Mouse (Mus musculus): ENCODE data around the gene Pih1d2.
"Not testable (repeated sequence)": the region's sequence is repeated elsewhere in the genome, so short reads cannot be mapped to it uniquely, and the experiment has no call there.

Pih1d2 gene

DNA sequence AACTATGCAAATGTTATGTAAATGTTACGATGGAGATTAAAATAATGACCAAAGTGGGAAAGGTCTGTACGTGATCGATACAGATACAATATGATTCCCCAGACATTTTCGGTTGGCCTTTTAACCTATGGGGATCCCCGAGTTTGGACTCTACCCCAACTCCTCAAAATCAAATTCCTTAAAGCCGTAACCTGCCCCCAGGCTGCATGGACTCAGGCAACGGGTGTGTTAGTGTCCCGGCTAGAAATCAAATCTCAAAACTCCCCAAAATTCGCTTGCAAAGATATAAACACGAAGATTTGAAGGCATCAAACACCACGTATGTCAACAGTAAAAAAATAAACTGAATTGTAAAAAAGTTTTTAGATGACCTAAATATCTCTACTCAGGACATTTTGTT is 960 bp upstream of the Pih1d2 start:
- in situ Hi-C loops (cut with MboI, MseI) = no loop called here

GRCm38 (mm10) chr9:50617794-50618330 is 741 bp downstream of the Pih1d2 start:
- in situ Hi-C loops (cut with MboI, MseI) = no loop called here

- in situ Hi-C loops (cut with MboI, MseI) = not testable (repeated sequence)
These were observed 13.8 kb downstream of the Pih1d2 start for GRCm38 (mm10) chr9:50630903-50631302.

GRCm38 (mm10) chr9:50632016-50632688 is 15.0 kb downstream of the Pih1d2 start:
- in situ Hi-C loops (cut with MboI, MseI) = no loop called here

- in situ Hi-C loops (cut with MboI, MseI) = no loop called here
These were observed 15.9 kb downstream of the Pih1d2 start for GRCm38 (mm10) chr9:50633059-50633458.

DNA sequence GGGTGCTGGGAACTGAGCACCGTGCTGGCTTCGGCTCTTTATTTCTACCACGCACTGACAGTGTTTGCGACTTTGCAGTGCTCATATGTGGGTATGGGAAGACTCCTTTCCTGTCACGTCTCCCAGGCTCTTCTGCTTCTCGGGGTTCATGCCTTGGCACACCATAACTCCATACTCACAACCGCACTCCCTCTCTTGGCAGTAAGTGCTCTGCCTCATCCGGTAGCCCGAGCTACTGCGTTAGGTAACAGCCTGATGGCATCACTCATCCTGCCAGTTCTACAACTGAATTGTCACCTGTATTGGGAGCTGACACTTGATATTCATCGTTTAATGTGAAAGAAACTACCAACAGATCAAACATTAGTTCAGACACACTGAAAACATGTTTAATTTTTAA is 17.1 kb downstream of the Pih1d2 start:
- in situ Hi-C loops (cut with MboI, MseI) = no loop called here

- in situ Hi-C loops (cut with MboI, MseI) = no loop called here
These were observed 29.8 kb downstream of the Pih1d2 start for GRCm38 (mm10) chr9:50646826-50647370.

- in situ Hi-C loops (cut with MboI, MseI) = no loop called here
These were observed 33.4 kb downstream of the Pih1d2 start for GRCm38 (mm10) chr9:50650503-50650902.

DNA sequence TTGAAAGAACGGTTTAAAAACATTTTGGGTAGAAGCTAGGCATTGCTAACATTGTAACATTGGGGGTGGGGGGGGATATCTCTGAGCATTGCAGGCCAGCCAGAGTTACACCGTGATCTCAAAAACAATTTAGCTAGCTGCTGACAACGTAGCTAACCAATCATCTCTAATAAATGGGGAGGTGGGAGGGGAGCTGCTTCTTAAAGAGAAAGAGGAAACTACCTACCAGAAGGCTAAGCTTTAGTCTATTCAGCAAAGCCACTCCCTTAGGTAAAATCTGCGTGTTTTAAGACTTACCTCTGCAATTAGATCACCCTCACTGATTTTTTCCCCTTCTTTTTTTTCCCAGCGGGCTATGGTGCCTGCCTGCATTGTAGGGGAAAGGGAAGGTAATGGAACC is 41.3 kb downstream of the Pih1d2 start:
- in situ Hi-C loops (cut with MboI, MseI) = no loop called here

- in situ Hi-C loops (cut with MboI, MseI) = no loop called here
These were observed 41.8 kb downstream of the Pih1d2 start for GRCm38 (mm10) chr9:50658941-50659388.

GRCm38 (mm10) chr9:50659392-50660217 is 42.5 kb downstream of the Pih1d2 start, which contains the start of gene Dlat:
Dlat (minus strand) TSS chr9:50659780.
- in situ Hi-C loops (cut with MboI, MseI) = no loop called here

DNA sequence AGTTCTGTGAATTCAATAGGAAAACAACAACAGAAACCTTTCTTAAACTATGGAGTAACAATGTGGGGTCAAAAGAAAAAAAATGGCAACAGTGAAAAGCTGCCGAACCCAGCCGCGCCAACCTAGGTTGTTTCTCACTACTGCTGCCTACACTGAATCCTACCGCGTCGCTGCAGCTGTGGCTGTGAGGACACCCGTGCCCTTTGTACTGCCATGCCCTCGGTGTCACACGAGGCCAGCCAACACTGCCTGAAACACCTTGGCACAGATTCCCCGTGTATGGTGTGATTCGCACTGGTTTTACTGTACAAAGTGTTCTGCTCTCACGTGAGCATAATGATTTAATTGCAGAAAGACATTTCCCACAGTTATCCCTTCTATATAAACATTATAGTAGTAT is 43.3 kb downstream of the Pih1d2 start:
- in situ Hi-C loops (cut with MboI, MseI) = no loop called here

DNA sequence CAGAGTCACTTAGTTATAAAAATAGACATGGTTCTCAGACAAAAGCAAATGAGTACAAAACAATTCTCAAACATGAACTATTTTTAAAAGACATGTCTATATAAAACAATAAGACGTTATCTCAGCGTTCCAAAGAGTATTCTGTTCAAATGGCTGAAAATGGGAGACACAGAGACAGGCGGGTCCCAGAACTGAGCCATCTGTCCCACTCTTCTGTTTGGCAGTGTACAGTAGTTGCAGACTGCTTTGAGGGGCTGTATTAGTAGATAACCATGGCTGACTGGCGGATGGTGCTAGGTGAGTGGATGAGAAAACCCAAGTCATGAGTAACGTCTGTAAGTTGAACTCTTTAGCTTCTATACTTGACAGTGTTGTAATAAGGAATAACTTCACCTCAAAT is 47.7 kb downstream of the Pih1d2 start:
- in situ Hi-C loops (cut with MboI, MseI) = no loop called here

- in situ Hi-C loops (cut with MboI, MseI) = no loop called here
These were observed 49.3 kb downstream of the Pih1d2 start for GRCm38 (mm10) chr9:50666442-50666841.

DNA sequence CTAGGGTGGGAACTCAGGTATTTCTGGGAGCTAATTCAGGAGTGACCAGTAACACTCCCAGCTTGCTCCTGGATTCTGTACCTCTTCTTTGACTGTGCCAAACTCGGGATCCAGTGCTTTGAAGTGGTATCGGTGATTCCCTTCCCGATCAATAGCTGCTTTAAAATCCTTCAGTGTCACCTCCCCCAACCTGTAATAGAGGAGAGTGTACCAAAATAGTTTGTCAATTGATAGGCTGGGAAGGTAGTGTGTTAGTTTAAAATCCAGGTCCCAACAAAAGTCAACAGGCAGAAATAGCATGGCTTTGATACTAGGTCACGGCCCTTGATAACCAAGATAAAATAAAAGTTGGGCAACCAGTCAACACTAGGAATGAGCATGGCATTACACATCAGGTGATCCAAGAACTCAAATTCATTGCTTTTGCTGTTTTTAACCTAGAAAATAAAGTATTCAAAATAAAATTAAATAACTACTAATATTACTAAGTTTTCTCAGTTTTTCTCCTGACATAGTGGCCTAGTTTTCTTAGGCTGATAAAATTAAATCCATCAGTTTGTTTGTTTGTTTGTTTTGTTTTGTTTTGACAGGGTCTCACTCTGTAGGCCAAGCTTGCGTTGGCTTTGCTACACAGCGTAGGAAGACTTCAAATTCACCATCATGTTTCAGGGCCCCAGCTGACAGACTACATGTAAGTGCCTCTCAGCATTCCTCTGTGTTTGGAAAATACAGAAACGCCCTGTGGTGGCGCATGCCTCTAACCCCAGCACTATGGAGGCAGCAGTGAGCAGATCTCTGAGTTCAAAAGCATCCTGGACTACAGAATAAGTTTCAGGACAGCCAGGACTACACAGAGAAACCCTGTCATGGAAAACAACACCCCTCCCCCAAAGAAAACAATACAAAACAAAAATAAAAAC is 50.7 kb downstream of the Pih1d2 start:
- in situ Hi-C loops (cut with MboI, MseI) = no loop called here

- in situ Hi-C loops (cut with MboI, MseI) = no loop called here
These were observed 53.6 kb downstream of the Pih1d2 start for GRCm38 (mm10) chr9:50670690-50671089.
